Mouse (Mus musculus) G1E-ER4 (cell line): ENCODE results near the gene Brox. TPM values are rescaled to one million over a fixed set of nuclear protein-coding genes. Genes with fewer than 3 reads are reported as not detected.

Experiments used
- GATA1 ChIP-seq: IDR thresholded peaks from one replicate; pipeline ENCODE4 v1.8.0; 2012; ENCODE audit warnings: low read length, inconsistent platforms
- polyA plus RNA-seq: library from polyadenylated mRNA; stranded (reverse); fragments of >175 nt; gene quantifications from 2 replicates; pipeline ENCODE4 v1.2.3, GENCODE M21; 2012

The Brox gene
- polyA plus RNA-seq, 1 experiment = 2.0 TPM

DNA sequence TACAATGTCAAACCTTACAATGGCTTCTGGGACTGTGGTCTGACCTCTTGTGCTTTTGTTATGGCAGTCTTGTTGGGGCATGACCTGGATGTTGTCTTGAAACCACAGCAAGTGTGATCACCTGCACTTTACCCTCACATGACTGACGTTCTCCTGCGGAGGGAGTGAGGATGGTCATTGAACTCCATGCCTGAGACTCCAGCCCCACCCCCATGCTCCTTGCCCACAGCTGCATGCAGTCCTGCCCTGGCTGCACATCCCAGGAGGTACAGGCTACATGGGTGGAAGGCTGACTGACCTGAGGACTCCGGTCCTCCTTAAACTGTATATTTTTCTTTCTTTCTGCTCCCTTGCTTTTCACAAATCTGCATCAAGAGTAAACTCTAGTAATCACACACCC lies 22.7 kb downstream of the Brox start:
- TF ChIP-seq GATA1 = no peak

DNA sequence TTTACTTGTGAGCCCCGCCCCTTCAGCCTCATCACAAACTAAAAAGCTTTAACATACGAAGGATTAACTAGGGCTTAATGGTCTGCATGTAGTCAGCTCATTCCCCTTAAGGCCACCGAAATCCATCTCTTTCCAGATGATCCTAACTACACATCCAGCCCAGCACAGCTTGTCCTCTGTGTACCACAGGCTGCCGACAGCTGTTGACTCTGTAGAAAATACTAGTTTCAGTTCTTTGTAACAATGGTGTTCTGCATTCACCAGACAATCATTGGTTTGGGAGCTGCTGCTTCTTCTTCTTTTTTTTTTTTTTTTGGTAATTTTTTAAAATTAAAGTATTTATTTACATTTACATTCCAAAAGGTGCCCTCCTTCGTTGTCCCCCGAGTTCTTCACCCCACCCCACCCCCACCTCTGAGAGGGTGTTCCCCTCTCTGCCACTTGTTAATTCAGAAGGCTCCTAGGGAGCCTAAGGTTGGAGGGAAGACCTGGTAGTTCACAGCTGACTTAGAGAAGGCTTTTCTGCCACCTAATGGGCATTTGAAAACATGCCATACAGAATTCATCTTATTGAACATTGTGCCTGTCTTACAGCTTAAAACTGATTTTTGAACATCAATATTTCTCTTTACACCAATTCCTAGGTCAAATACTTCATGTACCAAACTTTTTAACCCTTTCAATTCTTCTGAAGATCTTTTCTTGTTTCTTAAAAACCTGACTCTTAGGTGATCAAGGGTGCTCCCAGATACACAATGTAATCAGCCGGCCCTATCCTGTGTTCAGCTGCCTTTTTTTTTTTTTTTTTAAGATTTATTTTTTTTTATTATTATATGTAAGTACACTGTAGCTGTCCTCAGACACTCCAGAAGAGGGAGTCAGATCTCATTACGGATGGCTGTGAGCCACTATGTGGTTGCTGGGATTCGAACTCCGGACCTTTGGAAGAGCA lies 23.9 kb downstream of the Brox start:
- TF ChIP-seq GATA1 = no peak

DNA sequence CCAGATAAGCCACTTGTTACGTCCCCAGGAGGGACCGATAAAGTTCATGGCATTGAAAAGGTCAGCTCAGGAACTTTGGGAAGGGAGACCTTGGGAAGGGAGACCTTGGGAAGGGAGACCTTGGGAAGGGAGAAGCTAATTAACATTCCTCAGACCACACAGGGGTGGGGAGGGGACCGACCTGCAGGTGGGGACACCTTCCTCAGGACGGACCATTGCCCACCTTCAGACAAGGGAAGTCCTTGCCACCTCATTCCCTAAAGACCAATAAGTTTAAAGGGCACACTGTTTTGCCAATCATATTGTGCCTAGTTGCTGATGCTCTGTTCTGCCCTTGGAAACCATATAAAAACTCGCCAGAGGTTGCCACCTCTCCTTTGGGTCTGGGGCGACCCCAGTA lies 29.4 kb downstream of the Brox start:
- TF ChIP-seq GATA1 = no peak

DNA sequence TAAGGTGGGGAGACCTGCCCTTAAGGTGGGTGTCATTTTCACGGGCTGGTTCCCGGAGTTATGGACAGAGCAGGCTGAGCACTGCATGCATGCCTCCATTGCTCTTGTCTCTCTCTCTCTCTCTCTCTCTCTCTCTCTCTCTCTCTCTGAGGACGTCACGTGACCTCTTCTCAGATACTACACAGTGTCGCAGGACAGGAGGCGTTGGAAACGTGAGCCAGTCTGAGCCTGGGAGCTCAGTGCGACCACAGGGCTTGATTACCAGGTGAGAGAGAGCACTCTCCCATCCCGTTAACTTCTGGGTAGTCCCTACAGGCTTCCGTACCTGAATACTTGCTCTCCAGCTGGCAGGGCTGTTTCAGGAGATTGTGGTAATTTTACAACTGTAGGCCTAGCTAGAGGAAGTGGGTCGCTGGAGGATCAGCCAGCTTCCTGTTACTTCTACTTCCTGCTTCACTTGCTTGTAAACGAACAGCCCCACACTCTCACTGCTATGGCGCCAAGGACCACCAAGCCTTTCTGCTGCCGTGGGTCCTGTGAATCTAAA lies 31.1 kb downstream of the Brox start:
- no peak for TF ChIP-seq GATA1

DNA sequence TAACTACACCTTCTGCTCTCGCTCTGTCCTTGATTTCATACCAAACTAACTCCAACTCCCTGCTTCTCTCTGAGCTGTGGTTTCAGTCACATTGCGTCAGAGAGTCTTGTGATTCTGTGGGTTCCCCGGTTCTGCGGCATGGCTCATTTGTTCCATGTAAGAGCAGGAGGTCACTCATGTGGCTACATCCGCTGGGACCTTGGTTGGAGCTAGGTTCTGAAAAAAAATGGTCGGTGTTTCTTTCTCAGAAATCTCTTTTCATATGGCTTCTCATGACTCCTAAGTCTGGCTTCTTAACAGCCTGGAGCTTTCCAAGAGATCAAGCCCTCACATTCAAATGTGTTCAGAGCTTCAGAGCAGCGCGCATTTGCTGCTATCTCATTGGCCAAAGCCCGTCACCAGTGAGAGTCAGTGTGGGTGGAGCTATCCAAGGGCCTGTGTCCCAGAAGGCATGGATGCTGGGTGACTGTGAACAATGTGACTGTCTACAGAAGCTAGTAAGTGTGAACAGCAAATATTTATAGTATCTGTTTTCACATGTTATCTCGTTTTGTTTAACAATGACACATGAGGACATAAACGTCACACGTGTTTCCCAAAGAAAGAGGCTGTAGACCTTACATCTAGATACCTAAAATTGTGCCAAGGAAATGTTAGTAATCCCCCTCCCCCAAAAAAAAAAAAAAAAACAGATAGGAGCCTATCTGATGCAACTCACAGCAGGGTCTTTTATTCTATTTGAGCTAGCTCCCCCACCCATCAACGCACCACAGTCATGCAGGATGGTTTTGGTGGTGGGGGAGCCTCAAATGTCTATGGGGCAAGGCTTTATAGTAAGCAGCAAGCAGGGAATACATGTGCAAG lies 32.7 kb downstream of the Brox start:
- no peak for TF ChIP-seq GATA1

GRCm38 (mm10) chr1:183252574-183252973 lies 44.5 kb downstream of the Brox start:
- TF ChIP-seq GATA1 = no peak

DNA sequence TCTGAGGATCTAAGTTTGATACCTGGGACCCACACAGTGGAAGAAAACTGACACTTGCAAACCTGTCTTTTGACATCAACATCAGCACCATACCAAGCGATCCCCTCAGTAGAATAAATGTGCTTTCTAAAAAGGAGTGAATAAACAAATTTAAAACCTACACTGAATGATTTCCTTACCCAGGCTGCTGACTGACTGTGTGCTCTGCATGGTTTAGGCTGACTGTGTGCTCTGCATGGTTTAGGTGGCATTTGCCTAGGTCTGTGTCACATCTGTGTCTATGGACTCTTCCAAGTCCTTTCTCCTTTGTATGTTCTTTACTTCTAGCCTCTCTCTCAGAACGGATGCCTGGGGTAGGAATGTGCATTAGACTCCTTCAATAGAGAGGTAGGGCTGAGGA lies 45.3 kb downstream of the Brox start:
- no peak for TF ChIP-seq GATA1

GRCm38 (mm10) chr1:183250612-183251011 lies 46.5 kb downstream of the Brox start:
- TF ChIP-seq GATA1 = no peak

GRCm38 (mm10) chr1:183248144-183248543 lies 48.9 kb downstream of the Brox start:
- no peak for TF ChIP-seq GATA1

GRCm38 (mm10) chr1:183243293-183243692 lies 53.8 kb downstream of the Brox start:
- TF ChIP-seq GATA1 = no peak

- TF ChIP-seq GATA1 = no peak
Observed at GRCm38 (mm10) chr1:183237901-183238300, 59.2 kb downstream of the Brox start.

- TF ChIP-seq GATA1 = no peak
Observed at GRCm38 (mm10) chr1:183236460-183236859, 60.6 kb downstream of the Brox start.

DNA sequence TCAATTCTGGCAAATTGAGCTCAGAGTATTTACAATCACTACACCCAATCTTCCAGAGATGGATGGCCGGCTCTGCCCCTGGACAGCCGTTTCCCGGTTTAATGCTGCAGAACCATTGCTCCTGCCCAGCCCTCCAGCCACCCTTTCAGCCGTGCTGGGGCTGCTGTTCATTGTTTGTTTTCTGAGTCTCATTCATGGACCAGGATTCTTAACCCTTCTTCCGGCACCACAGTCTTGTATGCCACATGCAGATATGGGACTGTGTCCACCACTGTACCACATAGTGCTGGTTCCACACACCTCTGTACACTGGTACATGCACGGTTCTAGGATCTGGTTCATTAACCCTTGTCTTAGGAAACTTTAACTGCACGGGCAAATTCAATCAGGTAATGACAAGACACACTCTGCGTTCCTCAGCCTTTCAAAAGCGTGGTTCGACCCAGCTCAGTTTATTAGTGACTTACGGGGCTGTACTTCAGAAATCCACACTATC lies 63.3 kb downstream of the Brox start:
- TF ChIP-seq GATA1 = no peak

DNA sequence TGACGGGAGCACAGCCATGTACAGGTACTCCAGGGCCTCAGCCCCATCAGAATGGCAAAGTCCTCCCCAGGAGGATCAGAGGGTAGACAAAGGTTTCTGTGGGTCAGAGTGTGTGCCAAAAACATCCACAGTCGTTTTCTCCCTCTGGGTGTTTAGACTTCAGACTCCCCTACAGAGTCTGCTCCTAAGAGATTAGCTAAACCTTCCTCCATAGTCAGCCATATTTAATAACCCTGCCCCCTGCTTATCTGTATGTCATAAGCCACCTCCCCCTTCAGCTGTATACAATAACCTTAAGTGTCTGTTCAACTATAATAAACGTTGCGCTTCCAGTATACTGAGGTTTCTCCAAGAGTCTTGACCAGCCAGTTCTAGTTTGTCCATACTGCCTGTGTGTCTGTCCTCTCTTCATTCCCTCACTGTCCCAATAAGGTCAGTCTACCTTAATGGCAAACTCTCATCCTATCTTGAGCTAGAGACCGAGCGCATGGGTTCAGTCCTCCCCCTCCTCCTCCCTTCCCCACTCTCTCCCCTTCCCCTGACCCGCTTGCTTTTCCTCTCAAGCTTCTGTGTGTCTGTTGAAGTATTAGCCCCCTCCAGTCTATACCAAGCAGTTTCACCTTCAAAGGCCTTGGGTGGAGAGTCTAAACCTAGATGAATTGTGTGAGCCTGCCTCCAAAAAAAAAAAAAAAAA lies 63.9 kb downstream of the Brox start:
- TF ChIP-seq GATA1 = no peak

GRCm38 (mm10) chr1:183227469-183227868 lies 69.6 kb downstream of the Brox start:
- TF ChIP-seq GATA1 = no peak

Other genes with a start within 250 kb of the Brox start
- 2.9 and 4.8 TPM in 2 replicates for gene Disp1, start 75.7 kb downstream of the Brox start, polyA plus RNA-seq
- 18.7 and 22.9 TPM in 2 replicates for gene Aida, start 679 bp downstream of the Brox start, polyA plus RNA-seq
- 24.9 TPM in 2 replicates for gene Mia3, start 72.3 kb upstream of the Brox start, polyA plus RNA-seq
- 0.85 and 1.1 TPM in 2 replicates for gene Taf1a, start 91.7 kb upstream of the Brox start, polyA plus RNA-seq
- not detected in 2 replicates for gene Hhipl2, start 120.9 kb upstream of the Brox start, polyA plus RNA-seq